Mouse (Mus musculus): ENCODE results near the gene Slc3a2. TPM values are rescaled to one million over a fixed set of nuclear protein-coding genes. Genes with fewer than 3 reads are reported as not detected.

Gene Slc3a2
- total RNA-seq, 2 experiments from 2014 or later, result 37.7 to 43.0 TPM

DNA sequence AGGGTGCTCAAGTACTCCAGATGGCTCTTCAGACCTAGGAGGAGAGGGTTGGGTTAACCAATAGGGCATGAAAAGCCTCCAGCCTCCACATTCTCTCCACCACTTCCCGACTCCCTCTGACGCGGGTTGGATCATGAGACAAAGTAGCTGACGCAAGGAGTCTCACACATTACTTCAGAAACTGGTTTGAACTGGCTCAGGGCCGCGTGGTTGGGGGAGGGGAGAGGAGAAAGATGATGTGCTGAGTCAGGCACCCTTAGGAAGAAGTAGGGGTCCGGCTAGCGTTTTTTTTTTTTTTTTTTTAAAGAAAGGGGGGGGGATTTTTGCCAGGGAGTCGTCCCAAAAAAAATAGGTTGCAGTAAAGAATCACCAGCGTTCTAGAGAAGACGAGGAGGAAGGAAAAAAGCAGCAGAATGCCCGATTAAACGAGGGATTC, 10.3 kb downstream of the Slc3a2 start:
- DNase-seq, result peak; percentile 64 to 67
- intact Hi-C loops (cut with DNase I), result no loop called here

DNA sequence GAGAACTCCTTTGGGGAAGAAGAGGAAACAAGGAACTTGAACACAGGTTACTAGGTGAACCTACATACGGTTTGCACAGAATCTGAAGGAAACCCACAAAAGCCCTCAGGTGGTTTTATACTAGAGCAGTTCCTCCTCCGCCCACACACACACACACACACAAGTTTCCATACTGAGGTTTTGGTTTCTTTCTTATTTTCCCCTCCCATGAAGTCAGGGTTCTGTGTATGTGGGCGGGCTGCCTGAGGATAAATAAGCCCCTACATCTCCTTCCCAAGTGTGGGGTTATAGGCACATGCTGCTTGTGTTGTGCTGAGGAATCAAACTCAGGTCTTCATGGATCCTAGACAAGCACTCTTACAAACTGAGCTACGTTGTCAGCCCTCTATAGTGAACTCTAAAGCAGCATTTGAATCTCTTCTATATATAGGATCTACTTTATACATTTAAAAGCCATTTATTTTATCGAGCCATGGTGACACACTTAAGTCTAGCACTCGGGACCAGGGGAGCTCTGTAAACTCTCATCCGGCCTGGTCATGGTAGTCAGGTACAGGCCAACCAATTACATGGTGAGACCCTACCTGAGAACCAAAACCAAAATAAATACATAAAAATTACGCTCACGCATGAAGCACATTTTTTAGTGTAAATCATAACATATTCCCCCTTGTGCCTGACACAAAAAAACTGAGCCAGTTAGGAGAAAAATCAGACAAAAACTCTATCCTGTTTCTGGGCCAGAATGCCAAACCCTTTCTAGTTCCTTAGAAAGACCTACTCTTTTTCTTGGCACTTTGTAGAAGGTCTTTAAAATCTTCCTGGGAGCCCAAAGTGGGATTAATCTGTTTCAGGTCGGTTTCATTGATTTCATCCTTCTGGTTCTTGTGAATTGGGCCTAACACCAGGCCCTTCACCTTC, 11.0 kb downstream of the Slc3a2 start:
- DNase-seq, result no peak
- intact Hi-C loops (cut with DNase I), result no loop called here

DNA sequence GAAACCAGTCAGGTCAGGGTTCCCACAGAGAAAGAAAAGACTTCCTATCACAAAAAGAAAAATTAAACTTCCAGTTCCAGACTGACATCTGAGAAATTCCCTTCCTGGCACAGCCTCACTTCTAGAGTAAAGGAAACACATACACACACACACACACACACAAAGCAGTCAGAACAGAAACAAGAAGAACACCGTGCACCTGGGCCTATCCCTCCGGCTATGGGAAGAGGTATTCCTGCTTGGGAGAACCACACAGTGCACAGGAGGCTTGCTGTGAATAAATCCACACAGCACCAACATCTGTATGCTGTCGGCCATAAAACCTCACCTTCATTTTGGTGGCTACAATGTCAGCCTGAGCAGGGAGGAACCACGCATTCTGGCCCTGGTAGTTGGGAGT, 11.7 kb downstream of the Slc3a2 start:
- no peak for DNase-seq
- intact Hi-C loops (cut with DNase I), result no loop called here

DNA sequence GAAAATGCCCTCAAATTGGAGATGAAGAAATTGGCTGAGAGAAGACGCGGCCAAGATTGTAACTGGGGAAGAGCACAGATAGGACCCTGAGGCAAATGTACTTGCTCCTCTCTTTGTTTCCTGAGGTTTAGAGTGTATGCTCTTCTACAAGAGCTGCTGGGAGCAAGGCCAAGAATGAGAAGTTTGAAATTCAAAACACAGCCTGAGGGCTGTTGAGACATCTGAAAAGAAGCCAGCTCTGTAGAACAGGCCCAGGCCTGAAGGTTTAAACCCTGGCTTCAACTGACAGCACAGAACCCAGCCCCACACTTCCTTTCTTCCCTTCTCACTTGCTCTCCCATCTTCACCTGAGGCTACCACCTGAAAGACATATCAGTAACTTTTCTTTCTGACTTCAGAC, 13.1 kb downstream of the Slc3a2 start:
- DNase-seq, result no peak
- intact Hi-C loops (cut with DNase I), result no loop called here

DNA sequence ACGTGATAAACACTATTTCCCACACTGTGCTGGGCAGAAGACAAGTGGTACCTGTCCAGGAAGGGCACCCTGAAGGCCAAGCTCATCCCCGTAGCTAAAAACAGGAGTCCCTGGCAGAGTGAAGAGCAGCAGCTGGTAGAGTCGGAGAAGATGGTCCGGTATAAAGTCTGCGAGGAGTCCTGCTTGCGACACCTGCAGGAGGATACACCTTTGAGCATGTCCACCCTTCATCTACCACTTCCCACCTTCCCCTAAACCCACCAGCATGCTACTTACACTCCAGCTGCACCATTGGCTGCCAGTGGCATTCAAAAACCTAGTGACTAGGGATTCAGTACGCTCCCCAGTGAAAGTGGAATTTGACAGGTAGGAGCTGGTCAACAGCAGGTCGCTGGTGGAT, 14.2 kb downstream of the Slc3a2 start:
- DNase-seq, result no peak
- intact Hi-C loops (cut with DNase I), result no loop called here

DNA sequence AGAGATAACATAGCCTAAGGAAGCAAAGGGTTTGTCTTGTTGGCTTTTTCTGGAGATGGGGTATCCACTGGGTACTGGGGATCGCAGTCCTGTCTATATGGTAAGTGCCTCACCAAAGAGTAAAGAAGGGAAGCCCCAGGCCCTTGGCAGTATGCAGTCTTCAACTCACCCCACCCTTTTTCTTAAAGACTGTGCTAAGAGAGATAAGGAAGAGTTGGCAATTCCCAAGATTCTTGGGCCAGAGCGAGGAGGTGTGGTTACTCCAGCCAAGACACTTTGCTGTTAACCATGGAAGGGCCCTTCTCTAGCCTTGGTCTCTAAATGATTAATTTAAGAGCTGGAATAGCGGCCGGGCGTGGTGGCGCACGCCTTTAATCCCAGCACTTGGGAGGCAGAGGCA, 16.2 kb downstream of the Slc3a2 start:
- intact Hi-C loops (cut with DNase I), result no loop called here
- DNase-seq, result no peak

DNA sequence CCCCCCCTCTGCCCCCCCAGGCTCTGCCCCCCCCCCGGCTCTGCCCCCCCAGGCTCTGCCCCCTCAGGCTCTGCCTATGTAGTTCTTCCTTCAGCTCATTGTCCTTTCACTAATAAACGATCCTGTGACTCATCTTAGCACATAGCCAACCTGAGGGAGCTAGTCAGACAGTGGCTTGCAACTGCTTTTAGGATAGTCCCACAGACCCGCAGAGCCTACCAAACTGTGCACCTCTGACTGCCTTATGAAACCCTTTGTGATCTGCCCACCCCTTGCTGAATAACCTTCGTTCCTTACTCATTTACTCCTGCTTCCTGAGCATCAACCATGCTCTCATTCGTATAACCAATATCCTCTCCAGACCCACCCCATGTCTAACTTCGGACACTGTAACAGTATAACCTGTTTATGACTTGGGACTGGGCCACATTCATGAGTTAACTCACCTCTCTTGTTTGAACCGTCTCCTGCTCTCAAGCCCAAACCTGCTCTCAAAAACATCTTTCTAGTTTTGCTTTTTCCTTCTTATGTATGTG, 17.0 kb downstream of the Slc3a2 start:
- no peak for DNase-seq
- intact Hi-C loops (cut with DNase I), result no loop called here

DNA sequence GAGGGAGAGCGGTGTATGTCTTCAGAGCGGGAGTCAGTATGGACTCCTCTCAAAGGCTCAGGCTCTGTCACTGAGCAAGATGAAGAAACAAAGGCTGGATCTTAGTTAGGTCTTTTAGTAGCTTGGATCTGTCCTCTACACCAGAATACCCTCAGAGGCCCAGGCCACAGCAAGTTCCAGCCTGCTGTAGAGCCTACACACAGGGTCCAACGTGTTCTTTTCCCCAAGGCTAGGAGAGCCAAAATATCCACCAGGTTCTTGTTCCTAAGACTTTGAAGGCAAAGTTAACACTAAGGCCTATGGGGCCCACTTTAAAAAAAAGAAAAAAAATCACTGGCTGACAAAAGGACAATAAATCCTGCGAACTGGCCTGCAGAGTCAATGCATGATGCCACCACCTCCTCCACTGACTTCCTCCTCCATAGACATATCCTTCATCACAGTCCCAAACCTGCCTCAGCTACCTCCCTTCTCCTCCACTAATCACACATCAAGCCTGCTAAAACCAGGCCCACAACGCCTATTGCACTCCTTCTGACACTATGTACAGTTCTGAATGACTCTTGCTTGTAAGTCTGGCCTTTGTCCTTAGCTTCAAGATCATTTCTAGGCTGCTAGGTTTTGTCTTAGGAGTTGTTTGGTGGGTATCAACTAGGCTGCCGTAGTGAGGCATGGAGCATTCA, 18.0 kb downstream of the Slc3a2 start:
- DNase-seq, result no peak
- intact Hi-C loops (cut with DNase I), result no loop called here

DNA sequence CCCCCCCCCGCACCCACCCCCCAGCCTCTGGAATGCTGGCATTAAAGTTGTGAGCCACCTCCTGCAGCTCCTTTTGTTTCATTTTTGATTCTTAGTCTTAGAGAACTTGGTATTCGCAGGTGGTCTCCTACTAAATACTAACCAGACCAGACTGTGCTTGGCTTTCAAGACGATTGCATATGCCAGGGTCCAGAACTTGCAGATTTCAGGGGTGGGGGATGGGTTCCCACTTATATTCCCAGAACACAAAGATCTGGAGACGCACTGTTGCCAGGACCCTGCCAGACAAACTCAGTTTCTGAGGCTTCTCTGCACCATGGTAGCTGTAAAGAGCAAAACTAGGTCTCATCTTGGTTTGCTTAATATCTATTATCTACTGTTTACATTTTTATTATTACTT, 19.6 kb downstream of the Slc3a2 start:
- intact Hi-C loops (cut with DNase I), result no loop called here
- no peak for DNase-seq

DNA sequence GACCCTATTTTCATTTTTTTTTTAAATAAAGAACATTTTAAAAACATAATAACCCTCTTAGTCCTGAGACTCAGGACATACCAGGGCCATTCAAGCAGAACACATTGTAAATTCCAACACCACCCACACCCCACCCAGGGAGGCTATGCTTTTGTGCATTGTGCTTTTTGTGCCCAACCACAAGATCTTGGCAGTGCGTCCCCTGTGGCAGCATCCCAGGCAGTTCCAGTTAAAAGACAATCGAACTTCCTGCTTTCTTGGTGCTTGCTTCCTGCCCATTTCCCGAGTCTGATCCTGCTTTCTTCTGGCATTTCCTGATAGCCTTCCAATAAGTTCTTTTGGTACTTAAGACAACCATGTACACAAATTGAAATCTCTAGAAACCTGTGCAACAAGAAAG, 20.7 kb downstream of the Slc3a2 start:
- intact Hi-C loops (cut with DNase I), result no loop called here
- peak in 1 of 2 experiments; percentile 26 for DNase-seq

DNA sequence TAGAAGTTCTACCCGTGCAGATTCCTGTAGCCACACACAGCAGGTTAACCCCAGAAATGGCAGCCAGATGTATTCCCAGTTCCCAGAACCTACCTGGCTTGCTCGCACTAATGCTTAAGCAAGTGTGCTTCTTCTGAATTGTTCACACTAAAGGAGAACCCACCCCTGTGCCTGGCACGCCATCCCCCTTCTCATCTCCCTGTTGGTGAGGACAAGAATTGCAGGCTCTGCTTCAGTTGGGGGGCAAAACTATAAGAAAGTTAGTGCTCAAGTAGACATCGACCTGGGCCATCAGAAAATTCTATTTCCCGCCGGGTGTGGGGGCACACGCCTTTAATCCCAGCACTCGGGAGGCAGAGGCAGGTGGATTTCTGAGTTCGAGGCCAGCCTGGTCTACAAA, 23.5 kb downstream of the Slc3a2 start:
- intact Hi-C loops (cut with DNase I), result no loop called here
- no peak for DNase-seq

DNA sequence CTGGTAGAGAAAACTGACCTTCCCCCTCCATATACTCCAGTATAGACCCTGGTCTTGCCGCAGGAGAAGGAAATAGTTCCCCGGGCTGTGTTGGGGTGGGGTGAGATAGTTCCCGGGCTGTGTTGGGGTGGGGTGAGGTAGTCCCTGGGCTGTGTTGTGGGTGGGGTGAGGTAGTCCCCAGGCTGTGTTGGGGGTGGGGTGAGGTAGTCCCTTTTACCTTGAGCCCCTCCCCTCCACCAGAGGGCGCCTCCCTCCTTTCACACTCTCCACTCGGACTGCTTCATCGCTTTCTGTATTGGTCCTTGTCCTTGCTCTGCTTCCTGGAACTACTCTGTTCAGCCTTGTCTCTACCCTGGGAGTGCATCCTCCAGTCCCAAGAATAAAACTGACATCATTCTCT, 27.8 kb downstream of the Slc3a2 start:
- intact Hi-C loops (cut with DNase I), result no loop called here
- DNase-seq, result peak in 1 of 2 experiments; percentile 48

DNA sequence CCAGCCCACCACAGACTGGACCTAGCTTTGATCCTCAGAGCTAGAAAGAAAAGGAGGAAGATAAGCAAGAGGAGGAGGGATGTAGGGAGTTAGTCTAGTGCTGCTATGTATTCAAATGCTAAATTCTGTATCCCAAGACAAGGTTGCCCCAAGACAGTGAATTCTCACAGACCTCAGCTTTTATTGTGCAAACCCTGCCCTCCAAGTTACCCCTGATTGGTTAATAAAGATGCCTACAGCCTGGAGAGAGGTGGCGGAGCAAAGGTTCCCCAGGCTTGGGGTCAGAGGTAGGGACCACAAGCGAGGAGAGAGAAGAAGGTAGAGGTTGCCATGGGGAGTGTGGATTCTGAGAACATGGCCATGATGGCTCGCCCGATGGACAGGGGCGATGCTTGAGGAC, 30.4 kb downstream of the Slc3a2 start:
- intact Hi-C loops (cut with DNase I), result no loop called here
- DNase-seq, result no peak

DNA sequence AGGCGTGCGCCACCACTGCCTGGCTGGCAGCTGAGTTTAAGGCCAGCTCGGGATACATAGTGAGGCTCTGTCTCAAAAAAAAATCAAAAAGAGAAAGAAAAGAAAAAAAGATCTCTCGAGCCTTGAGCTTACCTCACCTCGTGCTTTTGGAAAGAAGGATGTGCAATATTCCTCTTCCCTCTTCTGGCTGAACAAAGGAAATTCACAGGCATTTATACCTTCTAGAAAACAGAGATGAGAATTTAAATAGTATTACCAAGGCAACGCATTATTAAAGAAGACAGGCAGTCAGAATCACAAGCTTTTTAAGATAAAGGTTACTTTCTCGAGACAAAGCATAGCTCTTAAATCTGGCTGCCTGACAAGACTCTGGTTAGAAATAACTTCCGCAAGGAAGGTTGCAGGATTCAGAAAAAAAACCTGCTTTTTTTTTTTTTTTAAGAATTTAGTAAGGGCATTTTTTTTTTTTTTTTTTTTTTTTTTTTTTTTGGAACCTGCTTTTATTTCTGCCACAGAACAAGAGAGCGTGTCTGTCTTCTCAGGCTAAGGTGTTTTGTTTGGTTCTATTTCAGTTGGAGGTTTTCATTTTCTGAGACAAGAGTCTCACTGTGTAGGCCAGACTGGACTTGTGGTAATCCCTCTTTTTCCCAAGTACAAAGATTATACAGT, 31.2 kb downstream of the Slc3a2 start:
- intact Hi-C loops (cut with DNase I), result no loop called here
- no peak for DNase-seq

DNA sequence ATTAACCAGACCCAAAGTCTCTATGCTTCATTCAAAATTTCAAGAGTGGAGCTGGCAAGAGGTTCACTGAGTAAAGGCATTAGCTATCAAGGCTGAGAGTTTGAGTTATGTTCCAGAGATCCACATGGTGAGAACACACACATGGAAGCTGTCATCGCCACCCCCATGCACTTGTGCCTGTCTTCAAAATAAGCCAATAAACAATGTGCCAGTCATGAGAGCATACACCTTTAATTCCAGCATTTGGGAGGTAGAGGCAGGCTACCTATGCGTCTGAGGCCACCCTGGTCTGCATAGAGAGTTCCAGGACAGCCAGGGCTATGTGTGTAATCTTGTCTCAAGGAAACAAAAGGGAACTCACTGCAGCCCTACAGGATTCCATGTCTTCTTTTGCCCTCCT, 39.5 kb downstream of the Slc3a2 start:
- DNase-seq, result no peak
- intact Hi-C loops (cut with DNase I), result loop anchor here (1.0 kb wide), 1 partner anchor 105 kb away; no protein-coding TSS in a partner anchor

DNA sequence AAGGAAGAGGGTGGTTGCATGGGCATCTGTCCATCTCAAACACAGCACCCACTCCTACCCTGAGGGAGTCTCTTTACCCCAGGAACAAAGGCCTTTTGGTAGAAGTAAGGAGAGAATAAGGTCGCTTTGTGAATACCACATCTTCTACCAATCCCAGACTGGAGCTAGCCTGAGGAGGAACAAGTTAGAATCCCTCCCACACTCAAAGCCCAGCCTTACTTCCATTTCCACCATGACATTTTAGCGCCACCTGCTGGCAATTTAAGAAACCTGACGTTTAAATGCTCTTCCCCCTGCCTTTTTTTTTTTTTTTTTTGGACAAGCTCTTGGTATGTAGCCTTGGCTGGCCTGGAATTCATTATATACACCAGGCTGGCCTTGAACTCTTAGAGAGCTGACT, 40.2 kb downstream of the Slc3a2 start:
- intact Hi-C loops (cut with DNase I), result loop anchor here (1.0 kb wide), 1 partner anchor 105 kb away; no protein-coding TSS in a partner anchor
- peak; percentile 76 for DNase-seq

DNA sequence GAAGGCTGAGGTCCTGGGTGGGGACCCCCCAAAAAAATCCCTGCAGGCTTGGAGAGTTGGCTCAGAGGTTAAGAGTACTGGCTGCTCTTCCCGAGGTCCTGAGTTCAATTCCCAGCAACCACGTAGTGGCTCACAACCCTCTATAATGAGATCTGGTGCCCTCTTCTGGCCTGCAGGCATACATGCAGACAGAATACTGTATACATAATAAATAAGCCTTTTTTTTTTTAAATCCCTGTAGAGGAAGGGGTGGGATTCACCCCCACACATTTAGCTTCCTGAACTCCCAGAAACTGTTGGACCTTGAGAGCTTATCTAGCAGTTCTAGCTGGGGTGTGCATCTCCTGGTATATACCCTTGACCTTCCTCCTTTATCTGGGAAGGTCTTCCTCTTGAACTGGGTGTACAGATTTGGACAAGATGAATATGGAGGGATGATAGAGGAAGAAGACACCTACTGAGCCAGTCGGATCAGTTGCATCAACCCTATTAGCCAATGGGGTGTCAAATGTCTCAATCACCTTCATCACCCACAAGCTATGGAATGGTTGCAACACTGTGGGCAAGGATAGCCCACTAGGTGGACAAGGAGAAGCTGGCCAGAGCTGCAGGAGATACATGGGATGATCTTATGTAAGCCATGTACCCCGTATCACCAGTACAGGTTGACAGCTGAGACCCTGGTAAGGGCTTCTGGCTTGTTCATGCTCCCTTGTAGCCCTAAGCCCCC, 41.4 kb downstream of the Slc3a2 start:
- intact Hi-C loops (cut with DNase I), result loop anchor here (2.0 kb wide), 1 partner anchor 19 kb away; the partner anchor contains the start of gene Chrm1
- no peak for DNase-seq

DNA sequence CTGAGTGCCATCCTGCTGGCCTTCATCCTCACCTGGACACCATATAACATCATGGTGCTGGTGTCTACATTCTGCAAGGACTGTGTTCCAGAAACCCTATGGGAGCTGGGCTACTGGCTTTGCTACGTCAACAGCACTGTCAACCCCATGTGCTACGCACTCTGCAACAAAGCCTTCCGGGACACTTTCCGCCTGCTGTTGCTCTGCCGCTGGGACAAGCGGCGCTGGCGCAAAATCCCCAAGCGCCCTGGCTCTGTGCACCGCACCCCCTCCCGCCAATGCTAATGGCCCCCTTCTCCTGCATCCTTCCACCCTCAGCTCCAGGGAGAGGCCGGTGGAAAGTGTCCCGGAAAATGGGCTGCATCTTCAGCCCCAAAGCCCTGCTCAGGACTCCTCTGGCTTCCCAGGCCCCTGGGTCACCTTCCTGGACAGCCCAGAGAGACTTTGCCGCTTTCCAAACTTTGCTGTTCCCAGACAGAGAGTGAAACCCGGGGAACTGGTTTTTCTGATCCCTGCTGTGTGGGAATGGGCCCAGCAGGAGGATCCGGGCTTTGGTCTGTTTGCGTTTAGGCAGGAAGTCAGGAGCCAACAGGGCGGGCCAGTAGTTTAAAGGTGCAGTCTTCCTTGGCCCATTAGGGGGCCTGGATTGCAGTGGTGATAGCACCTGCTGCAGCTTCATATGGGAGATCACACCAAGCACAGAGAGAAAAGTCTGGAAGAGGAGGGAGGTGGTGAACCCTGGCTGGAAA, 44.0 kb downstream of the Slc3a2 start:
- intact Hi-C loops (cut with DNase I), result no loop called here
- DNase-seq, result peak; percentile 19 to 25

DNA sequence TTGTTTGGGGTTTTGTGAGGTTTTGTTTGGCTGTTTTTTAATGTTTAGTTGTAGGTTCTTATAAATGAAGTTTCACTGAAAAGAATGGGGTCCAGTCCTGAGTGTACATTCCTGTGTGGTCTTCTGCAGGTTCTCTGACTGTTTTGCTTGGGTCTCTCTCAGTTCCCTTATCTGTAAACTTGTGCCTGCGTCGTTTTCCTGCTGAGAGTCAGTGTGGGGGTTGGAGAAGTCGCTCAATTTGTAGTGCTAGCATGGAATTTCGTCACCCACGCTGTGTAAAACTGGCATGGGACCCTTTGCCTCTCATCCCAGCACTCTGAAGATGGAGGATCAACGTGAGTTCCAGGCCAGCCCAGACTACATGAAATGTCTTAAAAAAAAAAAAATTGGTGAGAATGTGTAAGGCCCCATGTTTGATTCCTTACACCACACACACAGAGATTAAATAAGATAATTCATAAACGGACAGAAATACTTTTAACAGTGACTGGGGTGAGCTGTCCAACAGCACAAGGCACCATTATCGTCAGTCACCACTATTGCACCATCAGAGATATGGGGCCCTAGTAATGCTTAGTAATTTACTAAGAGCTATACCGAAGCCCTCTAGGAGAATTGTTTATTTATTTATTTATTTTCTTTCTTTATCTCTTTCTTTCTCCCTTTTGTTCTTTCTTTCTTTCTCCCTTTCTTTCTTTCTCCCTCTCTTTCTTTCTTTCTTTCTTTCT, 49.7 kb downstream of the Slc3a2 start:
- intact Hi-C loops (cut with DNase I), result no loop called here
- no peak for DNase-seq

Measured in heart, postnatal 36 days (tissue).